Mouse (Mus musculus): Measurements from ENCODE around the gene Dop1b.

DNA sequence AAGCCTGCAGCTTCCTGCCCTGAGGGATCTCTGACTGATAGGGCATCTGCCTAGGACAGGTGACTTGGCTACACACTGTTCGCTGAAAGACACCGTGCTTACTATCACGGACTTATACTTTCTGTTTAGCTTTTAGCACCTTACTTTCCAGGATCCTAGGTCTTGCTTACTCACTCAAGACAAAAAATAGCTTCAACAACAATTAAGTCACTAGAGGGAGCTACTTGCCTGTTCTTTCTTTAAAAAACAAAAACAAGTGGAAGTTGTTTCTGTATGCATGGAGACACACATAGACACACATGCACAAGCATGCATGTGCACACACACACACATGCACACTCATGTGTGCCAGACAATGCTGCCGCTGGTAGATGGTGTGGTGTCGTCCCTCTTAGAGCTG lies 24.8 kb upstream of the Dop1b start:
- TF ChIP-seq ZNF384 (IDR thresholded peaks at IDR 0.05; ENCODE audit: low read depth, low read length) = no peak
- TF ChIP-seq CHD2 (IDR thresholded peaks at IDR 0.05; ENCODE audit: low read depth, low read length) = no peak
- TF ChIP-seq ZC3H11A (IDR thresholded peaks at IDR 0.05; ENCODE audit: borderline replicate concordance, low read depth, low read length) = no peak
- TF ChIP-seq MAFK (IDR thresholded peaks at IDR 0.05; ENCODE audit: insufficient read depth, low read depth, low read length) = no peak
- no peak for TF ChIP-seq HCFC1 (IDR thresholded peaks at IDR 0.05; ENCODE audit: borderline replicate concordance, insufficient read depth, low read length)

Measured in ES-E14 (cell line).